ENCODE assay signal across 10 mouse cellular contexts in the genomic region with DNA sequence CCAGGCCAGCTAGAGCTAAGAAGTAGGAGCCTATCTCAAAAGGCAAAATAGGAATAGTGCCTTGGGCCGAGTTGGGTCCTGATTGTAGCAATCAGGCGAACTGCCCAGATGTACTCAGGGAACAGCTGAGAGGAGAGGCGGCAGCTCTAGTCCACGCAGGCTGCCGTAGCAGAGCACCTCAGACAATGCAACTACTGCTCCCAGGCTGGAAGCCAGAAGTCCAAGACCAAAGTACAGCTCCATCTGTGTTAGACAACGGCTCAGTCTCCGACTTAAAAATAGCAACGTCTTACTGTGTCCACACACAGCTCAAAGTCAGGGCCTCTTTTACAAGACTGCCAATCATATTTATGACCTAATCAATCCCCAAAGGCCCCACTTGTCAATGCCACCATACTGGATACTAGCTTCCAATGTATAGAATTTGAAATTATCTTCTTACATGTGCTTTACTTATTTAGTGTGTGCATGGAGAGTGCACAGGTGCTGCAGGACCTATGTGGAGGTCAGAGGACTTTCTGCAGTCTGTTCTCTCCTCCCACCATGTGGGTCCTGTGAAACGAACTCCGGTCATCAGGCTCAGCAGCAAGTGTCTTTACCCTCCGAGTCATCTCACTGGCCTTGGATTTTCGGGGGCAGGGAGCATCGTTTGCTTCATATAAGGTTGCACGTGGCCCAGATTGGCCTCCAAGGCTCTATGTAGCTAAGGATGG.
"Had no signal": no experiment of that assay in that cellular context is flagged by ENCODE, and none has a peak within 500 bp of the region (broad histone marks: within the 10 kb centered on the region; RNA-seq: fewer than 3 reads in every experiment).

No protein-coding gene starts in this region.

- H3K36me3 ChIP-seq: limb, embryonic 15.5 days; midbrain, embryonic 13.5 days; stomach, embryonic 15.5 days had no signal

- DNase-seq: layer of hippocampus, adult 9-11 months; layer of hippocampus, postnatal 36 days; lung, adult 18-20 months; right cerebral cortex, postnatal 14 days; thymus, adult 2 months; thymus, postnatal 25 days had no signal

- H3K9me3 ChIP-seq: limb, embryonic 15.5 days; midbrain, embryonic 13.5 days; stomach, embryonic 15.5 days had no signal

- H3K4me1 ChIP-seq: limb, embryonic 15.5 days; midbrain, embryonic 13.5 days; stomach, embryonic 15.5 days had no signal

- H3K27ac ChIP-seq: kidney, postnatal 0 days; limb, embryonic 15.5 days; midbrain, embryonic 13.5 days; stomach, embryonic 15.5 days had no signal

- H3K27me3 ChIP-seq: limb, embryonic 15.5 days; midbrain, embryonic 13.5 days; stomach, embryonic 15.5 days had no signal

- H3K4me2 ChIP-seq: limb, embryonic 15.5 days; midbrain, embryonic 13.5 days; stomach, embryonic 15.5 days had no signal

- H3K4me3 ChIP-seq: limb, embryonic 15.5 days; midbrain, embryonic 13.5 days; stomach, embryonic 15.5 days had no signal

- ATAC-seq: midbrain, embryonic 13.5 days had no signal

- H3K9ac ChIP-seq: limb, embryonic 15.5 days; midbrain, embryonic 13.5 days; stomach, embryonic 15.5 days had no signal
